Mouse (Mus musculus) retina, embryonic 14.5 days (tissue): ENCODE measurements around the gene Gm9844.

ENCODE experiments used
- DNase-seq: peaks from one replicate; pipeline ENCODE4 v3.0.0-alpha.2; 2015; ENCODE audit warnings: low spot score

The Gm9844 gene

DNA sequence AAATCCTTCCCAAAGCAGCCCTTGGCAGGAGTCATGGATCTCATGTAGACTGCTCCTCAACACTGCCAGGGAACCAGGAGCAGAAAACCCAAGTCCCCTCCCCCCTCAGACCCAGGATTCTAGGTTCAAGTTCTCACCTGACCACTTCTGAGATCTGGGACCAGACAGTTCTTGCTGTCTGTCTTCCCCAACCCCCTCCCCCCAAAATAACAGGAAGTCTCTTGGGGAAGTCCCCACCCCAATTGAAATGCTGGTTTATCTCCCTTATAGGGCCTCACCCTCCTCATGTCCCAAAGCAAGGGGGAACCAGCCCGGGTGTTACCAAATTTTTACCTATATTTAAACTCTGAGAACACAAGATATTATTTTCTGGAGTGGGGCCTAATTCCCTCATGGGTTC lies 39.8 kb downstream of the Gm9844 start:
- peak; percentile 32 for DNase-seq

- DNase-seq = no peak
Observed at GRCm38 (mm10) chr7:24902264-24902629, 40.2 kb downstream of the Gm9844 start.

GRCm38 (mm10) chr7:24902630-24903443 lies 40.8 kb downstream of the Gm9844 start, which contains the start of gene Arhgef1:
TSS of gene Arhgef1 (plus strand) at chr7:24902912.
- DNase-seq = peak; percentile 41

- DNase-seq = no peak
Observed at GRCm38 (mm10) chr7:24903444-24903825, 41.4 kb downstream of the Gm9844 start.

DNA sequence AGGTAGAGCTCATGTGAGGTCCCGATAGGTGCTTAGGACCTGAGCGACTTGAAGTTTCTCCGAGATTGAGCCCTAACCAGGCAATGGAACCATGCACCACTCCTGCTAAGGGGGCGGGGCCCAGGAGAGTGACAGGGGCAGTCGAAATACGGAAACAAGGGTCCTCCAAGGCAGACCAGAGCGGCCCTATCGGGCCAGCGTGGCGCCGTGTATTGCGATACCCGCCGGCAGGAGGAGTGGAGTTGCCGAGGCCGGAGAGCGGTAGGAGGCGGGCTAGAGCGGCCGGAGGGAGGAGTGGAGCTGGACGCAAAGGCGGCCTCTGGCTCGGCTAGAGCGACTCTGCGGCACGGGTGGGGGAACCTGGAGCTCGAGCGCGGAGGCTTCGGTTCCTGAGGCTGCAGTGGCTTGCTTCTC lies 42.1 kb downstream of the Gm9844 start:
- DNase-seq = peak; percentile 98

DNA sequence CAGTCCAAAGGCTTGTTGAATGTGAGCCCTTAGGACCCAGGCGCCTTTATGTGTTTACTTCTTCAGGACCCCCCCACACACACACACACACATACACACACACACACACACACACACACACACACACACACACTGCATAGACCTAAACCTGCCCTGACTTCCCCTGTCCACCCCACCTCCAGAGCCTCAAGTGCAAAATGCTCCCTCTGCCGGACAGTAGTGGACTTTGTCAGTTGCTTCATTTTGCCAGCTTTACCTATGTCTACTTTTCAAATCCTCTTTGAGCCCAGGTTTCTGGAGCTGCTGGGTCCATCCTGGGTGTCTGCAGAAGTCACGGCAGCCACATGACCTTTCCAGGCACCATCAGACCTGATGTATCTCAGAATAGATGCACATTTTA lies 42.9 kb downstream of the Gm9844 start:
- DNase-seq = peak; percentile 84

- no peak for DNase-seq
Observed at GRCm38 (mm10) chr7:24906551-24906950, 44.5 kb downstream of the Gm9844 start.

- no peak for DNase-seq
Observed at GRCm38 (mm10) chr7:24907211-24907748, 45.3 kb downstream of the Gm9844 start.
